Mouse (Mus musculus) lung, postnatal 36 days (tissue): Measurements from ENCODE around the gene Dnajc10.

Source experiments
- DNase-seq: peaks from one replicate; pipeline ENCODE4 v3.0.0; 2022; ENCODE audit warnings: mixed read lengths

Gene Dnajc10

GRCm38 (mm10) chr2:80354531-80354930 is 39.3 kb downstream of the Dnajc10 start:
- no peak for DNase-seq

GRCm38 (mm10) chr2:80356656-80357231 is 41.5 kb downstream of the Dnajc10 start:
- DNase-seq: peak; percentile 4

- DNase-seq: no peak
Observed at GRCm38 (mm10) chr2:80371458-80371857, 56.2 kb downstream of the Dnajc10 start.

- no peak for DNase-seq
Observed at GRCm38 (mm10) chr2:80374892-80375291, 59.6 kb downstream of the Dnajc10 start.

GRCm38 (mm10) chr2:80379848-80380247 is 64.6 kb downstream of the Dnajc10 start:
- DNase-seq: no peak

GRCm38 (mm10) chr2:80384447-80384846 is 69.2 kb downstream of the Dnajc10 start:
- DNase-seq: no peak

- no peak for DNase-seq
Observed at GRCm38 (mm10) chr2:80386255-80386654, 71.0 kb downstream of the Dnajc10 start.

GRCm38 (mm10) chr2:80387668-80388067 is 72.4 kb downstream of the Dnajc10 start:
- DNase-seq: peak; percentile 2

- DNase-seq: peak; percentile 2
Observed at GRCm38 (mm10) chr2:80388341-80388740, 73.1 kb downstream of the Dnajc10 start.

- no peak for DNase-seq
Observed at GRCm38 (mm10) chr2:80396057-80396456, 80.8 kb downstream of the Dnajc10 start.

GRCm38 (mm10) chr2:80396864-80397263 is 81.6 kb downstream of the Dnajc10 start:
- no peak for DNase-seq

- no peak for DNase-seq
Observed at GRCm38 (mm10) chr2:80398595-80399099, 83.4 kb downstream of the Dnajc10 start.
